Mouse (Mus musculus): ENCODE data around the gene Cacnb3.

- TF ChIP-seq POLR2A (IDR thresholded peaks at IDR 0.05; ENCODE audit: low read depth, low read length) (no peak), CTCF (conservative IDR thresholded peaks at IDR 0.05; ENCODE audit: insufficient read depth, insufficient read length, low read depth, low read length) (no peak)
Measured at GRCm38 (mm10) chr15:98616362-98617175, 14.1 kb upstream of the Cacnb3 start.
